Mouse (Mus musculus) cerebellum, postnatal 25 days (tissue): ENCODE results near the gene Tgds.
"Not testable (repeated sequence)": the region's sequence is repeated elsewhere in the genome, so short reads cannot be mapped to it uniquely, and the experiment has no call there.

Experiments used
- DNase-seq, 2 experiments: peaks; one replicate each; pipeline ENCODE4 v3.0.0; 2021; ENCODE audit warnings: mixed read lengths in 2 of 2

Tgds gene

DNA sequence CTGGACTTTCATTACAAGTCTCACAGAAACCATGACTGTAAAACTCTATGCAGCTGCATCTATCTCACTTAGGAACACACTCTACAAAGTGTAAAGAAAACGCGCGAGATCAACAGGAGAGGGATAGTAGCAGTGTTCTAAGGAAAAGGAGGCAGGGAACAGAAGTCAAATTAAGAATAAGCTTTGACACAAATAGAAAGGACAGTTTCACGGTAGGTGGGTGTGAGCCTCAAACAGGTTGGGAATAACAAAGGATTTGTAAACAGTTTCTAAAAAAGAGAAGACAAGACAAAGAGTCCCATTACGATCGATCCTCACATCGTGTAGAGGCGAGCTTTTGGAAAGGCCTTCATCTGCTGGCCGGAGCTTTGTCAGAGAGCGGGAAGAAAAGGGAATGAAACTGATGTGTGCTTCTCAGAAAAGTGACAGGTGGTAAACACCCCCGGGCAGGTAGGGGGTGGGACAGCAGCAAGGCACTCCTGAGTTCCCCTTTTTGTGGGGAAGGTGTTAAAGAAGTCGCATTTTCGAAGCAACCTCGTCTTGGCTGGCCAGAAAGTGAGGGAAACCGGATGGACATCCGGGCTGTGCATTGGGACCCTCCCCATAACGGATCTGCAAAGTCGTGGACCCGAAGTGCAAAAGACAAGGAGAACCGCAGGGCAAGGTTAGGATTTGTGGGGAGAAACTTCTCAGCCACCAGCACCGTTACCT, 469 bp downstream of the Tgds start:
- no peak for DNase-seq

- DNase-seq: no peak
Observed at GRCm38 (mm10) chr14:118131472-118131871, 1.1 kb downstream of the Tgds start.

DNA sequence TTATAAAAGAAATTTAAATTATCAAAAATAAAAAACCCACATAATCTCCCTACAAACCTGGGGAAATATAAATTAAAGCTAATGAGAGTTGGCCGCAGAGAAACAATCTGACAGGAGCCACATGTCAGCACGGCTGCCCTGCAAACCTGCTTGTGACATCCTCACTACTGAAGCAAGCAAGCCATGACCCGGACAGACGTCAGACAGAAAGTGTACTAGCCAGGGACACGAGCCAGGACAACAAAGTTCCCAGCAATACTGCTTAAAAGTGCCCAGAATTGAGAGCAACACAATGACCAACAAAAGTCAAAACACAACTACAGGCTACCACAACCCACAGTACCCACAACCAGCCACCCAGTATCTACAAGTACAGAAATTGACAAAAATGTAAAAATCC, 6.3 kb downstream of the Tgds start:
- no peak for DNase-seq

DNA sequence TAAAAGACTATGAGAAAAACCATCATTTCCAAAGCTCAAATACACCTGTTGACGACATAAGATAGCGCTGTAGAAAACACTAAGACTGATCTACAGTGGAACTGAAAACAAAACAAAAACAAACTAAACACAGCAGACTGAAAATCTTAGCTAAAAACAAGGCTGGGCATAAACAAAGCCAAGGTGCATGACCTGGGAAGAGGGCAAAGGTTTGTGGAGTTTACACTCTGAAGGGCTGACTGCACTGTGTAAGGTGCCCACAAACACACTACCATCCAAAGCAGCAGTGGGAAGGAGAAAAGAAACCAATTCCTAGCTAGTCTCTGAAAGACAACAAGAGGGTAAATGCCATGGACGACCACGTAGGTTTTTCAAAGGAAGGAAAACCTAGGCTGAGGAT, 7.8 kb downstream of the Tgds start:
- no peak for DNase-seq

GRCm38 (mm10) chr14:118124129-118124528, 8.4 kb downstream of the Tgds start:
- DNase-seq: no peak

DNA sequence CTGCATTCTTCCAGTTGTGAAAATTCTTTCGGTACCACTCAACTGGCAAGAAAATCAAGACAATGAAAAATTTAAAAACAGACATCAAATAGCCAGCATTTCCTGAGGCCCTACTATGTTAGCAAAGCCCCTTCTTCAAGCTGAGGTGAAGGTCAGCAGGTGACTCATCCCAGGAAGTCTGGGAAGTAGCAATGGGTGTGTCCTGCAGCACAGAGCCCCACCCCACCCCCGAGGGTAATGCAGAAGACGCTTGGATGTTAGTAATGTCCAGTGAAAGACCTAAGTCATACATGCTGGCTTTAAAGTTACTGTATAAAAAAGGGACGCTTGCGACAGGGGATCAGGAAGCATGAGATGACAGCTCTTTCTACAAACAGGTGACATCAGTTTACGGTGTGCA, 19.4 kb downstream of the Tgds start:
- DNase-seq: no peak

DNA sequence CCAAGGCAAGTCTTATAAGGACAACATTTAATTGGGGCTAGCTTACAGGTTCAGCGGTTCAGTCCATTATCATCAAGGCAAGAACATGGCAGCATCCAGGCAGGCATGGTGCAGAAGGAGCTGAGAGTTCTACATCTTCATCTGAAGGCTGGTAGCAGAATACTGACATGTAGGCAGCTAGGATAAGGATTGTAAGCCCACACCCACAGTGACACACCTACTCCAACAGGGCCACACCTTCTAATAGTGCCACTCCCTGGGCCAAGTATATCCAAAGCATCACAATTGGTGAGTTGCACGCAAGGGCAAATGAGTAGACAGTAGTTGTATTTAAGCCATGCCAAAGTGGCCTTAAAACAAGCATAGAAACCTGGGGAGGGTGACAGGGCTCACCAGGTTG, 25.1 kb downstream of the Tgds start:
- not testable (repeated sequence) for DNase-seq

DNA sequence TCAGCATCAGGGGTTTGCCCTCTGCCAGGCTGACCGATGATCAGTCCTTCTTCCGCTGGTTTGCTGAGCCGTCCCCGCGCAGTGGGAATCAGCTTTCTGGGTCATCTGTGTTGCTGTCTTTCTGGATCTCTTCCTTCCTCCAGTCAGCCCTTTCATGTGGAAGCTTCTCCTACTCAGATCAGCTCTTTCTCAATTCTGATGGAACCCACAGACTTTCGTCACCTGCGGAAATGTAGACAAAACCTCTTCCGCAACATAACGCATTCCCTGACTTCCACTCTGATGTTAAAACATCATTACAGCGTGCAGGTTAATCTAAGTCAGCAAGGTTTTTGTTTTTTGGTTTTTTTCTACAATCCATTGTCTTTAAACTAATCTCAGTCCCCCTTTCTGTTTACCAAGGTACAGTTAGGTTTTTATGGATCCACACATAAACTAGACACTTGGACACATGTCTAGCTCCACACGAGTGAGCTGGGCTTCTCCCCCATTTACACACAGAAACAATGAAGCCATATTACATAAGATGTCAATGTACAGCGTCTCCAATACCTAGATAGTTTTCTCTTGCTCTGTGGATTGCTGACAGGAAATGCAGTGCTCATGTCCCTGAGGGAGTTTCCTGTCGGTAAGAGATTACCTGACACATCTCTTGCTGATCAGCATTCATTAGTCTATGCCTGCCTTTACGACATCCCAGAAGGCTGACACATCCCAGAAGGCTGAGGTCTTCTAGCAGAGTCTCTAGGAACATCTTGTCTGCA, 31.1 kb downstream of the Tgds start:
- no peak for DNase-seq

GRCm38 (mm10) chr14:118098265-118098664, 34.3 kb downstream of the Tgds start:
- no peak for DNase-seq

DNA sequence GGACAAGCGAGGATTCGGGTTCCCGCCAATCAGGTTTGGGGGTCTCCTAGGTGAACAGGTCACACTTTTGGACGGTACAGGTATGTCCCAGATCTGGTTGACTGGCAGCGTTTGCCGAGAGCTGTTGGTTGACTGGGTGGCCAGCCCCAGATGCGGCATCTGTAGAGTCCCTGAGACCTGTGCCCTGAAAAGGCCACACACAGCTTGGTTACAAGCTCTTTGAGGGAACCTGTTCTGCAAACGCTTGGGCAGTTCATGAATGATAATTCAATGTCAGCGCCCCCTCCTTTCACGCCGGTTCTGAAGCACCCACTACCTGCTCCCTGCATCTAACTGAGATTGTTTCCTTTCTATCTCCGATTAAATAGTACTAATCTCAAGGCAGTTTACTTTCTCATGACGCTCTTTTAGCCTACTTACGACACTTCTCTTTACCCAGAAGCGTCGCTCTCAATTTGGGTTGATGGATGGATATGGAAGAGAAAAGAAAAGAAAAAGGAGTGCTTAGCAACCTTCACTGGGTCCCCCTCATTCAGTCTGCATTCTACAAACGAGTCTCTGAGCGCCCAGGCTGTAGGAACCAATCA, 42.7 kb downstream of the Tgds start:
- DNase-seq: no peak

GRCm38 (mm10) chr14:118089215-118089805, 43.2 kb downstream of the Tgds start:
- peak; percentile 90 to 93 for DNase-seq

DNA sequence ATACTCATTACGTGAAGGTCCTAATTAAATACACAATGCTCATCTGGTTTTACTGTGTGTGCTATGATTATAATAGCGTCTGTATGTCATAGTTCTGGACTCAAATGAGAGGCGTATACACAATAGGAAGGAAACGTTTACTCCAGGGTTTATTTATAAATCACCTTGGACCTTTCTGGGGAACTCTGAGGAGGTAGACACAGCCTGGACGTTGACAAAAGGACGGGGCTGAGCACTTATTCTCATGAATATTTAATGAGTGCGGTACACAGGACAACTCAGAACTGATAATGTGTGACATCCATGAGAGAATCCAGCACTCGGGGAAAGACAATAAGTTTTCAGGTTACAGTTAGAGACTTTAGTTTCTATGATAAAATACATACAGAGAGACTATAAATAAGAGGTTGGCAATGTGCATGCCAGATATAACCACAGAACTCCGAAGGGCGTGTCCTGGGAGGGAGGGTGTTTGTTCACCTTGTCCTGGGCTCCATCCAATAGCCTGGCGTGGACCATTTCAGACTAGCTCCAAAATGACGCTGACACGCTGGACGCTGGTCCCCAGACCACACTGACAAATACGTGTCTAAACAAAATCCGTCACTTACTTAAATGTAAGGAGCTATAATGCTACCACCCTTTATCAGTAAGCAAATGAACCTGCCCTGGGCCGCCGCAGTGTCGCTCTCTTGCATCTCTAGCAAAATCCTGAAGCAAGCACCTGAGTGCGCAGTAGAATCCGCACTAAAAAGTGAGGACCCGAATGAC, 43.9 kb downstream of the Tgds start:
- no peak for DNase-seq

DNA sequence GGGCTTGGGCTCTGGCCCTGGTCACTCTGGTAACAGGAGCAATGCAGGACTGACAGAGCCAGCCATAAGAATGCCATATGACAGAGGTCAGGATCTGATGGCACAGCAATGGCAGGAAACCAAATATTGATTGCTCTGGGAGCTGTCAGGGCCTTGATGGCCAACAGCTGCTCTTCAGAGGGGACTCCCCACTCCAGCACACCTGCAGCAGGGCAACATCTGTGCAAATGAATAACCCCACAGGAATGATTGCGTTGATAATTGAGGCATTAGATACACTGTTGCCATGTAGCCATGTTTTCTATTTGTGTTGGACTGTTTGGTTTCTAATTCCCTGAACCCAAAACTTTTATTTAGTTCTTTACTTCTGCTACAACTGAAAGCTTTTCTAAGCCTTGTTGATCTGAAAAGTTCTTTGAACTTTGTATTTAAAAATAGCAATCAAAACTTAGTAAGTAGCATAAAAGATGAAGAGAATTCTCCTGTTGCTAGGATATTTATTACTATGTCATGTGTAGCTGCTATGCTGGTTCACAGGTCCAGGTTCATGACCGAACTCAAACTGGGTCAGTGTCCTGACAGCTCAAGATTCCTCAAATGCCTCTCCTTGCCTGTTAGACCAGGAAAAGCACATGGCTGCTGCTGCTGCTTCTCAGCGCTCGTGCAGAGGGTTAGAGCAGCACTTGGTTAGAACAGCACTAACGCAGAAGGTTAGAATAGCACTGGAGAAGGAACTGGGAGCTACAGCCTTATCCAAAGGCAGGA, 46.1 kb downstream of the Tgds start:
- DNase-seq: no peak

- no peak for DNase-seq
Observed at GRCm38 (mm10) chr14:118083851-118084250, 48.7 kb downstream of the Tgds start.

DNA sequence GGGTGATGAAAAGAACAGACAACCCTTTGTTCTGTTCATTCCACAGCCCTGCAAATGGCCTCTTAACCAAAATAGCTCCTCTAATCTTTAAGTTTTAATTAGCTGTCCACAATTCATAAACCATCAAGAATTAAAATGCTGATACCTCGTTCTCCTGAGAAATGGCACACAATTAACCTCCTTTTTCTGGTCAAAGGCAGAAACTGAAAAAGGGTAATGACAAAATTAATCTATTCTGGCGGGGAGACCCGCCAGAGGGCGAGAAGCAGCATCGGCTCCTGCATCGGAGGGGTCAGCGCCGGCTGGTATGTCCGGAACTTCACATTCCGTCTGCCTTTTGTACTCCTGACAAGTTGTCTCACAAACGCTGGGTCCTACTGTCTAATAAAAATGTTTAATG, 51.9 kb downstream of the Tgds start:
- DNase-seq: no peak

- DNase-seq: no peak
Observed at GRCm38 (mm10) chr14:118070100-118070499, 62.5 kb downstream of the Tgds start.

DNA sequence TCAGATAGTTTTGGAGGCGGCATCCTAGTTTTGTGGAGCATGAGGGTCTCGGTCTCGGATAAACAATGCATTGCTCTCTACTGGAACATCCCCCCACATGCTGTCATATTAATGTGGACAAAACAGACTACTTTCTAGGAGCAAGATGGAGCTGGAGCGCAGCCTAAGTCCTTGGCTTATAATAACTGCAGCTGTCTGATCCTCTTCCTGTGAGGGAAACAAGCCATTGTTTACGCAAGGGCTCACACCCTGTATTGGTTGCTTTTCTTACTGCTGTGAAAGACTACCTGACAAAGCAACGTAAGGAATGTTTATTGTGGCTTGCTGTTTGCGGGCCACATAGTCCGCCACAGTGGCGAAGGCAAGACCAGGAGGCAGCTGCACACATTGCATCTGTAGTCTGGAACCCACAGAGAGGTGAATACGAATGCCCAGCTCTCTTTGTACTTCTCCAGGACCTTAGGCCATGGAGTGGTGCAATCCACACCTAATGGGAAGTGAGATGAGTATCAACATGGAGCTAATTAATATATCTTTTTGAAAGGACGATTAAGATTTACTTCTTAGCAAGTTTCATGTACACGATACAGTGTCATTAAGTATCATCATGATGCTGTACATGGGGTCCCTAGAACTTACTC, 63.0 kb downstream of the Tgds start:
- no peak for DNase-seq
